Mouse (Mus musculus): ENCODE results near the gene Serpinb5. TPM values are rescaled to one million over a fixed set of nuclear protein-coding genes. Genes with fewer than 3 reads are reported as not detected.

Serpinb5 gene
- polyA plus RNA-seq, 1 experiment from 2014 or later: 116 TPM

- Histone ChIP-seq H3K36me3 (ENCODE audit: control insufficient read depth, insufficient read depth, low read length) (no peaks in the 10 kb centered on the region), H3K4me3 (ENCODE audit: low read depth, low read length) (no peak overlapping the region), H3K9ac (ENCODE audit: low read length) (no peak overlapping the region), H3K4me1 (replicated peaks; ENCODE audit: control insufficient read depth, insufficient read depth) (no peaks in the 10 kb centered on the region), H3K9me3 (ENCODE audit: control insufficient read depth, low read length) (no peaks in the 10 kb centered on the region), H3K27ac (replicated peaks) (no peak overlapping the region), H3K27me3 (ENCODE audit: control insufficient read depth, insufficient read depth, low read length) (no peaks in the 10 kb centered on the region), H3K4me2 (replicated peaks; ENCODE audit: low read depth) (no peak overlapping the region)
- no peak for ATAC-seq (ENCODE audit: low FRiP score, low TSS enrichment)
- 66% methylated on average over 4 of the region's 4 CpGs for WGBS
- no peak for TF ChIP-seq EP300 (optimal IDR thresholded peaks at IDR 0.05)
- TF ChIP-seq CTCF (IDR thresholded peaks at IDR 0.05; ENCODE audit: low read depth): no peak
- DNase-seq (ENCODE audit: low spot score): no peak
These were observed 32.2 kb upstream of the Serpinb5 start for GRCm38 (mm10) chr1:106828784-106829183.

GRCm38 (mm10) chr1:106865543-106865942 lies 4.6 kb downstream of the Serpinb5 start:
- no peak overlapping the region for H3K4me2 ChIP-seq (replicated peaks; ENCODE audit: low read depth)
- H3K4me3 ChIP-seq (ENCODE audit: low read depth, low read length): no peak overlapping the region
- WGBS: 77% methylated on average over 6 of the region's 6 CpGs
- no peaks in the 10 kb centered on the region for H3K9me3 ChIP-seq (ENCODE audit: control insufficient read depth, low read length)
- no peak for ATAC-seq (ENCODE audit: low FRiP score, low TSS enrichment)
- no peaks in the 10 kb centered on the region for H3K36me3 ChIP-seq (ENCODE audit: control insufficient read depth, insufficient read depth, low read length)
- DNase-seq (ENCODE audit: low spot score): no peak
- H3K9ac ChIP-seq (ENCODE audit: low read length): no peak overlapping the region
- TF ChIP-seq CTCF (IDR thresholded peaks at IDR 0.05; ENCODE audit: low read depth) (no peak), EP300 (optimal IDR thresholded peaks at IDR 0.05) (no peak)
- H3K27ac ChIP-seq (replicated peaks): no peak overlapping the region
- no peaks in the 10 kb centered on the region for H3K27me3 ChIP-seq (ENCODE audit: control insufficient read depth, insufficient read depth, low read length)
- no peaks in the 10 kb centered on the region for H3K4me1 ChIP-seq (replicated peaks; ENCODE audit: control insufficient read depth, insufficient read depth)

- Histone ChIP-seq H3K9ac (ENCODE audit: low read length) (no peak overlapping the region), H3K27ac (replicated peaks) (no peak overlapping the region; the same call in 1 of the 2 replicates), H3K4me3 (ENCODE audit: low read depth, low read length) (no peak overlapping the region), H3K27me3 (ENCODE audit: control insufficient read depth, insufficient read depth, low read length) (no peaks in the 10 kb centered on the region), H3K36me3 (ENCODE audit: control insufficient read depth, insufficient read depth, low read length) (no peaks in the 10 kb centered on the region), H3K4me1 (replicated peaks; ENCODE audit: control insufficient read depth, insufficient read depth) (no peaks in the 10 kb centered on the region), H3K9me3 (ENCODE audit: control insufficient read depth, low read length) (no peaks in the 10 kb centered on the region), H3K4me2 (replicated peaks; ENCODE audit: low read depth) (no peak overlapping the region)
- peak; percentile 21 for DNase-seq (ENCODE audit: low spot score)
- ATAC-seq (ENCODE audit: low FRiP score, low TSS enrichment): no peak
- WGBS: 40% methylated on average over 5 of the region's 5 CpGs
- no peak for TF ChIP-seq EP300 (optimal IDR thresholded peaks at IDR 0.05)
- no peak for TF ChIP-seq CTCF (IDR thresholded peaks at IDR 0.05; ENCODE audit: low read depth)
These were observed 5.1 kb downstream of the Serpinb5 start for GRCm38 (mm10) chr1:106866029-106866428.

- no peak overlapping the region for H3K9ac ChIP-seq (ENCODE audit: low read length)
- TF ChIP-seq EP300 (optimal IDR thresholded peaks at IDR 0.05) (no peak), CTCF (IDR thresholded peaks at IDR 0.05; ENCODE audit: low read depth) (no peak)
- no peaks in the 10 kb centered on the region for H3K36me3 ChIP-seq (ENCODE audit: control insufficient read depth, insufficient read depth, low read length)
- H3K27me3 ChIP-seq (ENCODE audit: control insufficient read depth, insufficient read depth, low read length): no peaks in the 10 kb centered on the region
- H3K27ac ChIP-seq (replicated peaks): no peak overlapping the region
- H3K4me2 ChIP-seq (replicated peaks; ENCODE audit: low read depth): no peak overlapping the region
- no peak overlapping the region for H3K4me3 ChIP-seq (ENCODE audit: low read depth, low read length)
- WGBS: 60% methylated on average over 6 of the region's 6 CpGs
- no peaks in the 10 kb centered on the region for H3K4me1 ChIP-seq (replicated peaks; ENCODE audit: control insufficient read depth, insufficient read depth)
- H3K9me3 ChIP-seq (ENCODE audit: control insufficient read depth, low read length): no peaks in the 10 kb centered on the region
- ATAC-seq (ENCODE audit: low FRiP score, low TSS enrichment) (no peak), DNase-seq (ENCODE audit: low spot score) (no peak)
These were observed 5.8 kb downstream of the Serpinb5 start for GRCm38 (mm10) chr1:106866768-106867167.

GRCm38 (mm10) chr1:106869986-106870385 lies 9.0 kb downstream of the Serpinb5 start:
- Histone ChIP-seq H3K9me3 (ENCODE audit: control insufficient read depth, low read length) (no peaks in the 10 kb centered on the region), H3K4me3 (ENCODE audit: low read depth, low read length) (no peak overlapping the region), H3K4me1 (replicated peaks; ENCODE audit: control insufficient read depth, insufficient read depth) (no peaks in the 10 kb centered on the region), H3K36me3 (ENCODE audit: control insufficient read depth, insufficient read depth, low read length) (no peaks in the 10 kb centered on the region), H3K9ac (ENCODE audit: low read length) (no peak overlapping the region), H3K4me2 (replicated peaks; ENCODE audit: low read depth) (no peak overlapping the region), H3K27me3 (ENCODE audit: control insufficient read depth, insufficient read depth, low read length) (no peaks in the 10 kb centered on the region), H3K27ac (replicated peaks) (no peak overlapping the region)
- DNase-seq (ENCODE audit: low spot score): no peak
- TF ChIP-seq EP300 (optimal IDR thresholded peaks at IDR 0.05): no peak
- no peak for ATAC-seq (ENCODE audit: low FRiP score, low TSS enrichment)

- no peak for DNase-seq (ENCODE audit: low spot score)
- H3K36me3 ChIP-seq (ENCODE audit: control insufficient read depth, insufficient read depth, low read length): no peaks in the 10 kb centered on the region
- WGBS: 75% methylated on average over 5 of the region's 5 CpGs
These were observed 14.4 kb downstream of the Serpinb5 start for GRCm38 (mm10) chr1:106875193-106875886.

More at GRCm38 (mm10) chr1:106875193-106875886, 14.4 kb downstream of the Serpinb5 start:
- Histone ChIP-seq H3K27ac (replicated peaks) (no peak overlapping the region; the same call in 1 of the 2 replicates), H3K4me1 (replicated peaks; ENCODE audit: control insufficient read depth, insufficient read depth) (no peaks in the 10 kb centered on the region), H3K27me3 (ENCODE audit: control insufficient read depth, insufficient read depth, low read length) (no peaks in the 10 kb centered on the region), H3K4me2 (replicated peaks; ENCODE audit: low read depth) (no peak overlapping the region), H3K9me3 (ENCODE audit: control insufficient read depth, low read length) (no peaks in the 10 kb centered on the region), H3K9ac (ENCODE audit: low read length) (no peak overlapping the region), H3K4me3 (ENCODE audit: low read depth, low read length) (no peak overlapping the region)
- ATAC-seq (ENCODE audit: low FRiP score, low TSS enrichment): no peak
- no peak for TF ChIP-seq EP300 (optimal IDR thresholded peaks at IDR 0.05)
- no peak for TF ChIP-seq CTCF (IDR thresholded peaks at IDR 0.05; ENCODE audit: low read depth)

Measured in stomach, postnatal 0 days (tissue).